Mouse (Mus musculus) bone marrow macrophage, adult 2 months (primary cell): Measurements from ENCODE around the gene Fbxw9. TPM values are rescaled to one million over a fixed set of nuclear protein-coding genes. Genes with fewer than 3 reads are reported as not detected.

Experiments used
- H3K27ac ChIP-seq: 2 replicates; pipeline ENCODE4 v1.5.1; 2012; ENCODE audit warnings: low read depth, low read length; ENCODE audit not compliant: insufficient read depth
- H3K4me1 ChIP-seq: 2 replicates; pipeline ENCODE4 v1.6.1; 2012; ENCODE audit warnings: low read length; ENCODE audit not compliant: control insufficient read depth, insufficient read depth
- H3K4me3 ChIP-seq: 2 replicates; pipeline ENCODE4 v1.5.1; 2012; ENCODE audit warnings: mild to moderate bottlenecking, low read length, moderate library complexity; ENCODE audit not compliant: insufficient read depth
- CTCF ChIP-seq: IDR thresholded peaks from 2 replicates; pipeline ENCODE4 v1.5.1; 2012; ENCODE audit warnings: low read depth, mild to moderate bottlenecking, low read length, moderate library complexity
- POLR2A ChIP-seq: IDR thresholded peaks from 2 replicates; pipeline ENCODE4 v1.6.1; 2012; ENCODE audit warnings: mild to moderate bottlenecking, low read depth, low read length, borderline replicate concordance
- polyA plus RNA-seq: library from polyadenylated mRNA; stranded (reverse); fragments of >200 nt; gene quantifications from 2 replicates; pipeline ENCODE4 v1.2.4, GENCODE M21; 2012; ENCODE audit not compliant: missing spikeins, insufficient read depth, insufficient read length

Gene Fbxw9
- polyA plus RNA-seq, 1 experiment: 10.2 TPM

- TF ChIP-seq POLR2A (peak; percentile 83), CTCF (no peak)
- Histone ChIP-seq H3K4me1 (peaks cover 18% of the 10 kb centered on the region), H3K4me3 (peak within 1 kb of the TSS; percentile 88), H3K27ac (peak within 1 kb of the TSS; percentile 87)
Measured at GRCm38 (mm10) chr8:85026670-85027515, 33.0 kb upstream of the Fbxw9 start, which contains the start of gene Trir. Trir (plus strand) TSS chr8:85026823.

GRCm38 (mm10) chr8:85027516-85027855 is 32.4 kb upstream of the Fbxw9 start:
- TF ChIP-seq POLR2A (no peak), CTCF (no peak)
- H3K4me1 ChIP-seq: peaks cover 18% of the 10 kb centered on the region
- peak overlapping the region; percentile 88 for H3K4me3 ChIP-seq
- peak overlapping the region; percentile 63 for H3K27ac ChIP-seq

- TF ChIP-seq POLR2A: no peak
- no peak for TF ChIP-seq CTCF
- H3K27ac ChIP-seq: no peak overlapping the region
- H3K4me1 ChIP-seq: peaks cover 18% of the 10 kb centered on the region
- H3K4me3 ChIP-seq: peak overlapping the region; percentile 88
Measured at GRCm38 (mm10) chr8:85027922-85028321, 31.9 kb upstream of the Fbxw9 start.

- Histone ChIP-seq H3K27ac (no peak overlapping the region), H3K4me1 (peaks cover 12% of the 10 kb centered on the region), H3K4me3 (peak overlapping the region; percentile 88; the same call in 1 of the 2 replicates)
- TF ChIP-seq POLR2A: no peak
- TF ChIP-seq CTCF: no peak
Measured at GRCm38 (mm10) chr8:85029271-85029670, 30.6 kb upstream of the Fbxw9 start.

GRCm38 (mm10) chr8:85032622-85033311 is 27.1 kb upstream of the Fbxw9 start:
- H3K27ac ChIP-seq: no peak overlapping the region
- H3K4me3 ChIP-seq: no peak overlapping the region
- H3K4me1 ChIP-seq: peaks cover 11% of the 10 kb centered on the region
- TF ChIP-seq CTCF (no peak), POLR2A (no peak)

- peaks cover 4% of the 10 kb centered on the region for H3K4me1 ChIP-seq
- H3K27ac ChIP-seq: no peak overlapping the region
- no peak overlapping the region for H3K4me3 ChIP-seq
- no peak for TF ChIP-seq POLR2A
- TF ChIP-seq CTCF: no peak
Measured at GRCm38 (mm10) chr8:85033867-85034266, 26.0 kb upstream of the Fbxw9 start.

GRCm38 (mm10) chr8:85034764-85035163 is 25.1 kb upstream of the Fbxw9 start:
- Histone ChIP-seq H3K4me1 (peaks cover 4% of the 10 kb centered on the region; the same call in 1 of the 2 replicates), H3K27ac (peak overlapping the region; percentile 91), H3K4me3 (peak overlapping the region; percentile 81)
- TF ChIP-seq POLR2A (no peak), CTCF (no peak)

GRCm38 (mm10) chr8:85035165-85035727 is 24.6 kb upstream of the Fbxw9 start:
- H3K27ac ChIP-seq: peak overlapping the region; percentile 91
- TF ChIP-seq POLR2A: no peak
- TF ChIP-seq CTCF: no peak
- peak overlapping the region; percentile 81 for H3K4me3 ChIP-seq
- H3K4me1 ChIP-seq: peaks cover 7% of the 10 kb centered on the region

GRCm38 (mm10) chr8:85035728-85036310 is 24.0 kb upstream of the Fbxw9 start:
- Histone ChIP-seq H3K4me3 (peak overlapping the region; percentile 81), H3K27ac (peak overlapping the region; percentile 91), H3K4me1 (peaks cover 11% of the 10 kb centered on the region)
- TF ChIP-seq CTCF (no peak), POLR2A (no peak)
